Mouse (Mus musculus): ENCODE measurements around the gene Btg2. TPM values are rescaled to one million over a fixed set of nuclear protein-coding genes. Genes with fewer than 3 reads are reported as not detected.

Btg2 gene
- total and polyA plus RNA-seq, 2 experiments from 2014 or later, result 8.9 to 19.8 TPM

- WGBS, result 6% methylated on average over 5 of the region's 5 CpGs
- DNase-seq (ENCODE audit: low spot score), result peak; percentile 94
- Histone ChIP-seq H3K36me3 (ENCODE audit: insufficient read depth, low read length) (no peaks in the 10 kb centered on the region), H3K4me3 (ENCODE audit: low read depth, low read length) (no peak overlapping the region), H3K4me1 (ENCODE audit: insufficient read depth, low read length) (no peaks in the 10 kb centered on the region), H3K9ac (replicated peaks; ENCODE audit: low read length, poor library complexity, severe bottlenecking) (no peak overlapping the region), H3K9me3 (ENCODE audit: low read length) (no peaks in the 10 kb centered on the region), H3K27ac (ENCODE audit: low read depth, low read length) (no peak overlapping the region), H3K4me2 (ENCODE audit: low read depth, low read length, poor library complexity, severe bottlenecking) (no peak overlapping the region), H3K27me3 (ENCODE audit: insufficient read depth, low read length) (no peaks in the 10 kb centered on the region)
- peak; percentile 100 for TF ChIP-seq CTCF (IDR thresholded peaks at IDR 0.05)
- peak; percentile 67 for ATAC-seq (ENCODE audit: low FRiP score)
These were observed 30.2 kb downstream of the Btg2 start for GRCm38 (mm10) chr1:134048759-134049158.

- H3K9me3 ChIP-seq (ENCODE audit: low read length), result no peaks in the 10 kb centered on the region
- no peak overlapping the region for H3K27ac ChIP-seq (ENCODE audit: low read depth, low read length)
- H3K9ac ChIP-seq (replicated peaks; ENCODE audit: low read length, poor library complexity, severe bottlenecking), result no peak overlapping the region
- no peak overlapping the region for H3K4me2 ChIP-seq (ENCODE audit: low read depth, low read length, poor library complexity, severe bottlenecking)
- no peaks in the 10 kb centered on the region for H3K36me3 ChIP-seq (ENCODE audit: insufficient read depth, low read length)
- H3K4me1 ChIP-seq (ENCODE audit: insufficient read depth, low read length), result no peaks in the 10 kb centered on the region
- DNase-seq (ENCODE audit: low spot score) (no peak), ATAC-seq (ENCODE audit: low FRiP score) (no peak)
- no peak overlapping the region for H3K4me3 ChIP-seq (ENCODE audit: low read depth, low read length)
- WGBS, result 83% methylated on average over 6 of the region's 6 CpGs
- no peak for TF ChIP-seq CTCF (IDR thresholded peaks at IDR 0.05)
- no peaks in the 10 kb centered on the region for H3K27me3 ChIP-seq (ENCODE audit: insufficient read depth, low read length)
These were observed 31.5 kb downstream of the Btg2 start for GRCm38 (mm10) chr1:134047431-134047830.

- WGBS, result 31% methylated on average over 19 of the region's 23 CpGs
- DNase-seq (ENCODE audit: low spot score) (no peak), ATAC-seq (ENCODE audit: low FRiP score) (0 out of 2 replicates have a peak, but pooled peaks have one; percentile 31)
- no peak overlapping the region for H3K27ac ChIP-seq (ENCODE audit: low read depth, low read length)
- H3K4me3 ChIP-seq (ENCODE audit: low read depth, low read length), result peak overlapping the region; percentile 14; the same call in 1 of the 2 replicates
- no peak overlapping the region for H3K9ac ChIP-seq (replicated peaks; ENCODE audit: low read length, poor library complexity, severe bottlenecking)
- no peak for TF ChIP-seq CTCF (IDR thresholded peaks at IDR 0.05)
- peak overlapping the region; percentile 48 for H3K4me2 ChIP-seq (ENCODE audit: low read depth, low read length, poor library complexity, severe bottlenecking)
- no peaks in the 10 kb centered on the region for H3K27me3 ChIP-seq (ENCODE audit: insufficient read depth, low read length)
- no peaks in the 10 kb centered on the region for H3K4me1 ChIP-seq (ENCODE audit: insufficient read depth, low read length)
- no peaks in the 10 kb centered on the region for H3K36me3 ChIP-seq (ENCODE audit: insufficient read depth, low read length)
- no peaks in the 10 kb centered on the region for H3K9me3 ChIP-seq (ENCODE audit: low read length)
These were observed 32.5 kb downstream of the Btg2 start for GRCm38 (mm10) chr1:134046387-134046786.

GRCm38 (mm10) chr1:134045971-134046370, 32.9 kb downstream of the Btg2 start:
- no peaks in the 10 kb centered on the region for H3K27me3 ChIP-seq (ENCODE audit: insufficient read depth, low read length)
- no peaks in the 10 kb centered on the region for H3K4me1 ChIP-seq (ENCODE audit: insufficient read depth, low read length)
- peak; percentile 68 for ATAC-seq (ENCODE audit: low FRiP score)
- WGBS, result 5% methylated on average over 8 of the region's 9 CpGs
- TF ChIP-seq CTCF (IDR thresholded peaks at IDR 0.05), result peak; percentile 93
- H3K27ac ChIP-seq (ENCODE audit: low read depth, low read length), result no peak overlapping the region
- no peaks in the 10 kb centered on the region for H3K36me3 ChIP-seq (ENCODE audit: insufficient read depth, low read length)
- peak; percentile 86 for DNase-seq (ENCODE audit: low spot score)
- H3K9ac ChIP-seq (replicated peaks; ENCODE audit: low read length, poor library complexity, severe bottlenecking), result no peak overlapping the region
- peak overlapping the region; percentile 48 for H3K4me2 ChIP-seq (ENCODE audit: low read depth, low read length, poor library complexity, severe bottlenecking)
- no peak overlapping the region for H3K4me3 ChIP-seq (ENCODE audit: low read depth, low read length)
- H3K9me3 ChIP-seq (ENCODE audit: low read length), result no peaks in the 10 kb centered on the region

DNA sequence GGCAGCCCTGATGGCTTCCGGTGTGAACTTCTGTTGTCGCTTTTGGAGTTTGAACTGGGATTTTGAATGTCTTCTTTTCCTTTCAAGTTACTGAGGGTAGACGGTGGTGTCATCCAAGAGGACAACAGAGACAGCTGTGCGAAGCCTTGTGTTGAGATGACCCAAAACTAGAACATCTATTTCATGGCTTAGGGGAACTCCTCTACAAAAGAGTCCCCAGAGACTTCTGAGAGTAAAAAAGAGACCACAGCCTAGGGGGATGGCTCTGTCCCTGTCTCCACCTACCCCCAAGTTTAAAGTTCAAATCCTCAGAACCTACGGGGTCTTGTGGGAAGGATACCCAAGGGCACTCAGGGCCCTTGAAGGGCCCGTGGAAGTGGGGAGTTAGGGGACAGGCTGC, 34.1 kb downstream of the Btg2 start:
- no peak for TF ChIP-seq CTCF (IDR thresholded peaks at IDR 0.05)
- WGBS, result 95% methylated on average over 6 of the region's 6 CpGs
- no peak for ATAC-seq (ENCODE audit: low FRiP score)

DNA sequence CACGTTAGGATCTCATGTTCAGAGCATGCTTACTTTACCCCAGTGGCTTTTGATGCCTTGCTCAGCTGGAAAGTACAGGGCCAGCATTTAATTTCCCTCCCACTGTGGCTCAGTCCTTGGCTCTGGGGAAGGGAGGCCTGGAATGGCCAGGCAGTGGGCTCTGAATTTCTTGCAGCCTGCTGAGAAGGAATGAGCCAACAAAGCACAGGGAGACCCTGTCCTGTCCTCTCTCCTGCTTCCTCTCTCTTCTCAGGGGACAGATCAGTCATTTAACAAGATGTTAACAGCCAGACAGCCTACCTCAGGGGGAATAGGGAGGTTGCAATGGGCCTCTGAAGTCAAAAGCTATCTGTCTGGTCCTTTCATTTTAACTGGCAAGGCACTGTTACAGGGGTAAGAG, 36.6 kb downstream of the Btg2 start:
- Histone ChIP-seq H3K27ac (ENCODE audit: low read depth, low read length) (no peak overlapping the region), H3K9ac (replicated peaks; ENCODE audit: low read length, poor library complexity, severe bottlenecking) (0 out of 2 replicates have a peak overlapping the region, but pooled peaks have one; percentile 8), H3K9me3 (ENCODE audit: low read length) (no peaks in the 10 kb centered on the region), H3K36me3 (ENCODE audit: insufficient read depth, low read length) (no peaks in the 10 kb centered on the region), H3K27me3 (ENCODE audit: insufficient read depth, low read length) (no peaks in the 10 kb centered on the region), H3K4me3 (ENCODE audit: low read depth, low read length) (no peak overlapping the region), H3K4me1 (ENCODE audit: insufficient read depth, low read length) (no peaks in the 10 kb centered on the region), H3K4me2 (ENCODE audit: low read depth, low read length, poor library complexity, severe bottlenecking) (no peak overlapping the region)
- 16% methylated on average over 1 of the region's 1 CpGs for WGBS
- no peak for TF ChIP-seq CTCF (IDR thresholded peaks at IDR 0.05)
- no peak for ATAC-seq (ENCODE audit: low FRiP score)
- no peak for DNase-seq (ENCODE audit: low spot score)

More for the DNA sequence above, 34.1 kb downstream of the Btg2 start:
- Histone ChIP-seq H3K27me3 (ENCODE audit: insufficient read depth, low read length) (no peaks in the 10 kb centered on the region), H3K4me3 (ENCODE audit: low read depth, low read length) (no peak overlapping the region), H3K9me3 (ENCODE audit: low read length) (no peaks in the 10 kb centered on the region), H3K36me3 (ENCODE audit: insufficient read depth, low read length) (no peaks in the 10 kb centered on the region), H3K4me1 (ENCODE audit: insufficient read depth, low read length) (no peaks in the 10 kb centered on the region), H3K4me2 (ENCODE audit: low read depth, low read length, poor library complexity, severe bottlenecking) (no peak overlapping the region), H3K9ac (replicated peaks; ENCODE audit: low read length, poor library complexity, severe bottlenecking) (no peak overlapping the region), H3K27ac (ENCODE audit: low read depth, low read length) (no peak overlapping the region)
- no peak for DNase-seq (ENCODE audit: low spot score)
